Mouse (Mus musculus) neural tube, embryonic 11.5 days (tissue): Measurements from ENCODE around the gene Ewsr1. TPM values are rescaled to one million over a fixed set of nuclear protein-coding genes. Genes with fewer than 3 reads are reported as not detected.
A peak's percentile ranks its signal among the peaks of the same experiment; 100 is the strongest.

Source experiments
- ATAC-seq: fragments of 200-750 bp; cut with Nextera tagmentation; 2 replicates; pipeline ENCODE4 v1.8.0; 2017; ENCODE audit warnings: moderate number of reproducible peaks, mild to moderate bottlenecking, moderate TSS enrichment, moderate library complexity; ENCODE audit not compliant: insufficient read depth, low FRiP score, low TSS enrichment
- DNase-seq: peaks from one replicate; pipeline ENCODE4 v3.0.0-alpha.2; 2015; ENCODE audit warnings: low spot score
- H3K27ac ChIP-seq: fragments of 300-500 bp; sonication (generic); 2 replicates; pipeline ENCODE4 v1.5.1; 2014; ENCODE audit warnings: low read depth, mild to moderate bottlenecking, low read length
- H3K27me3 ChIP-seq: fragments of 300-500 bp; sonication (generic); 2 replicates; pipeline ENCODE4 v1.6.1; 2014; ENCODE audit warnings: mild to moderate bottlenecking, low read length, mixed read lengths; ENCODE audit not compliant: control insufficient read depth, insufficient read depth
- H3K36me3 ChIP-seq: fragments of 300-500 bp; sonication (generic); 2 replicates; pipeline ENCODE4 v1.6.1; 2014; ENCODE audit warnings: mild to moderate bottlenecking, low read length, moderate library complexity, mixed read lengths; ENCODE audit not compliant: control insufficient read depth, insufficient read depth
- H3K4me1 ChIP-seq: fragments of 300-500 bp; sonication (generic); 2 replicates; pipeline ENCODE4 v1.6.1; 2014; ENCODE audit warnings: low read length, mixed read lengths; ENCODE audit not compliant: control insufficient read depth, insufficient read depth
- H3K4me2 ChIP-seq: fragments of 300-500 bp; sonication (generic); 2 replicates; pipeline ENCODE4 v1.6.1; 2014; ENCODE audit warnings: low read depth, mild to moderate bottlenecking, moderate library complexity
- H3K4me3 ChIP-seq: fragments of 300-500 bp; sonication (generic); 2 replicates; pipeline ENCODE4 v1.5.1; 2014; ENCODE audit warnings: low read depth, low read length
- H3K9ac ChIP-seq: fragments of 300-500 bp; sonication (generic); 2 replicates; pipeline ENCODE4 v1.6.1; 2014; ENCODE audit warnings: mild to moderate bottlenecking, low read length
- H3K9me3 ChIP-seq: fragments of 300-500 bp; sonication (generic); 2 replicates; pipeline ENCODE4 v1.6.1; 2016; ENCODE audit warnings: low read length; ENCODE audit not compliant: control insufficient read depth
- WGBS: fragments of 180-500 bp; shearing (Covaris S2); extraction: QIAGEN DNeasy Blood & Tissue Kit; methylation state at CpG from one replicate; pipeline ENCODE4 v1.1.7; 2014; 5-methylcytosine and 5-hydroxymethylcytosine counted together
- polyA plus RNA-seq: library from polyadenylated mRNA; unstranded; fragments of >200 nt; fragmentation: Nextera tagmentation; extraction: Ambion mirVana; gene quantifications from 2 replicates; pipeline ENCODE4 v1.2.1, GENCODE M21; 2014

The Ewsr1 gene
- polyA plus RNA-seq, 1 experiment from 2014 or later = 456 TPM

- ATAC-seq = no peak
- H3K27ac ChIP-seq = no peak overlapping the region
- no peak overlapping the region for H3K4me2 ChIP-seq
- no peak overlapping the region for H3K9ac ChIP-seq
- H3K4me1 ChIP-seq = peaks cover 9% of the 10 kb centered on the region
- no peaks in the 10 kb centered on the region for H3K27me3 ChIP-seq
- H3K36me3 ChIP-seq = no peaks in the 10 kb centered on the region; the same call in 1 of the 2 replicates
- no peak for DNase-seq
- 49% methylated on average over 5 of the region's 5 CpGs for WGBS
- H3K9me3 ChIP-seq = no peaks in the 10 kb centered on the region
- peak overlapping the region; percentile 90; the same call in 1 of the 2 replicates for H3K4me3 ChIP-seq
These were observed 1.7 kb upstream of the Ewsr1 start for GRCm38 (mm10) chr11:5100801-5101200.

GRCm38 (mm10) chr11:5100283-5100682, 1.2 kb upstream of the Ewsr1 start:
- peak overlapping the region; percentile 90; the same call in 1 of the 2 replicates for H3K27ac ChIP-seq
- H3K4me3 ChIP-seq = peak overlapping the region; percentile 90
- H3K36me3 ChIP-seq = no peaks in the 10 kb centered on the region; the same call in 1 of the 2 replicates
- peak overlapping the region; percentile 93 for H3K9ac ChIP-seq
- ATAC-seq (no peak), DNase-seq (no peak)
- H3K27me3 ChIP-seq = no peaks in the 10 kb centered on the region
- peaks cover 10% of the 10 kb centered on the region for H3K4me1 ChIP-seq
- H3K4me2 ChIP-seq = peak overlapping the region; percentile 74
- WGBS = 2% methylated on average over 7 of the region's 7 CpGs
- H3K9me3 ChIP-seq = no peaks in the 10 kb centered on the region

GRCm38 (mm10) chr11:5099576-5100183, 614 bp upstream of the Ewsr1 start:
- Histone ChIP-seq H3K9me3 (no peaks in the 10 kb centered on the region), H3K9ac (peak overlapping the region; percentile 93), H3K27ac (peak overlapping the region; percentile 90), H3K36me3 (no peaks in the 10 kb centered on the region; the same call in 1 of the 2 replicates), H3K4me1 (peaks cover 10% of the 10 kb centered on the region), H3K4me2 (peak overlapping the region; percentile 74), H3K27me3 (no peaks in the 10 kb centered on the region), H3K4me3 (peak overlapping the region; percentile 90)
- under 1% methylated on average over 21 of the region's 31 CpGs for WGBS
- DNase-seq (peak; percentile 89), ATAC-seq (peak; percentile 66)

GRCm38 (mm10) chr11:5098035-5098735, 881 bp downstream of the Ewsr1 start:
- peak; percentile 15; the same call in 1 of the 2 replicates for ATAC-seq
- Histone ChIP-seq H3K4me1 (peaks cover 10% of the 10 kb centered on the region), H3K9me3 (no peaks in the 10 kb centered on the region), H3K9ac (peak overlapping the region; percentile 93), H3K27me3 (no peaks in the 10 kb centered on the region), H3K4me2 (peak overlapping the region; percentile 89), H3K4me3 (peak overlapping the region; percentile 90), H3K36me3 (no peaks in the 10 kb centered on the region; the same call in none of the 2 replicates), H3K27ac (peak overlapping the region; percentile 90)
- under 1% methylated on average over 44 of the region's 44 CpGs for WGBS
- DNase-seq = peak; percentile 50

- H3K4me1 ChIP-seq = peaks cover 10% of the 10 kb centered on the region
- no peaks in the 10 kb centered on the region for H3K9me3 ChIP-seq
- H3K27me3 ChIP-seq = no peaks in the 10 kb centered on the region
- peak overlapping the region; percentile 89 for H3K4me2 ChIP-seq
- peaks cover 4% of the 10 kb centered on the region for H3K36me3 ChIP-seq
- ATAC-seq (no peak), DNase-seq (no peak)
- H3K9ac ChIP-seq = no peak overlapping the region
- peak overlapping the region; percentile 90 for H3K4me3 ChIP-seq
- H3K27ac ChIP-seq = no peak overlapping the region
- 82% methylated on average over 8 of the region's 8 CpGs for WGBS
These were observed 2.5 kb downstream of the Ewsr1 start for GRCm38 (mm10) chr11:5096480-5097020.

GRCm38 (mm10) chr11:5095877-5096276, 3.2 kb downstream of the Ewsr1 start:
- ATAC-seq (no peak), DNase-seq (no peak)
- Histone ChIP-seq H3K4me3 (no peak overlapping the region), H3K27me3 (no peaks in the 10 kb centered on the region), H3K36me3 (peaks cover 6% of the 10 kb centered on the region), H3K9ac (no peak overlapping the region), H3K4me1 (peaks cover 10% of the 10 kb centered on the region), H3K27ac (no peak overlapping the region), H3K4me2 (no peak overlapping the region), H3K9me3 (no peaks in the 10 kb centered on the region)
- WGBS = 86% methylated on average over 5 of the region's 5 CpGs

GRCm38 (mm10) chr11:5091706-5092105, 7.4 kb downstream of the Ewsr1 start:
- no peak overlapping the region for H3K27ac ChIP-seq
- H3K36me3 ChIP-seq = peaks cover 10% of the 10 kb centered on the region
- 75% methylated on average over 2 of the region's 2 CpGs for WGBS
- H3K9me3 ChIP-seq = no peaks in the 10 kb centered on the region
- H3K9ac ChIP-seq = no peak overlapping the region
- no peak overlapping the region for H3K4me2 ChIP-seq
- DNase-seq (no peak), ATAC-seq (no peak)
- no peak overlapping the region for H3K4me3 ChIP-seq
- no peaks in the 10 kb centered on the region for H3K27me3 ChIP-seq
- H3K4me1 ChIP-seq = peaks cover 2% of the 10 kb centered on the region; the same call in 1 of the 2 replicates

- Histone ChIP-seq H3K4me1 (no peaks in the 10 kb centered on the region), H3K9me3 (no peaks in the 10 kb centered on the region), H3K4me3 (no peak overlapping the region), H3K9ac (no peak overlapping the region), H3K36me3 (peaks cover 17% of the 10 kb centered on the region), H3K4me2 (no peak overlapping the region), H3K27ac (no peak overlapping the region), H3K27me3 (no peaks in the 10 kb centered on the region)
- ATAC-seq (no peak), DNase-seq (no peak)
- 97% methylated on average over 1 of the region's 1 CpGs for WGBS
These were observed 9.9 kb downstream of the Ewsr1 start for GRCm38 (mm10) chr11:5089147-5089546.
